Mouse (Mus musculus) kidney, adult 9 months (tissue): Measurements from ENCODE around the gene Cox17.

ENCODE experiments used
- DNase-seq: peaks from one replicate; pipeline ENCODE4 v3.0.0; 2022

The Cox17 gene

GRCm38 (mm10) chr16:38350361-38350855, 3.6 kb downstream of the Cox17 start:
- no peak for DNase-seq

GRCm38 (mm10) chr16:38350939-38351338, 4.1 kb downstream of the Cox17 start:
- DNase-seq = no peak

GRCm38 (mm10) chr16:38352031-38352430, 5.2 kb downstream of the Cox17 start:
- DNase-seq = peak; percentile 32

DNA sequence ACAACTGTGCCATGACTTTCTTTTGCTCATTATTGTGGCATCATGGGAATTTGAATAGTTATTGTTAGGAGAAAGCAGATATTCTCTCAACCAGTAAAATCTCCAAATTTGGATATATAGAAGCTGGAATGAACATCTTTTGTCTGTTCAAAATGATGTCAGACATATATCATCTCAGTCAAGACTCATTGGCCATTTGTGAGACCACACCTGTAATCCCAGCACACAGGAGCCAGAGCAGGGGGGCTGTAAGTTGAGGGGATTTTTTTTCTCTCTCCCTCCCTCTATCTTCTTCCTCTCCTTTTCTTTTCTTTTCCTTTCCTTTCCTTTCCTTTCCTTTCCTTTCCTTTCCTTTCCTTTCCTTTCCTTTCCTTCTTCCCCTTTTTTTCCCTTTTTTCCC, 6.1 kb downstream of the Cox17 start:
- no peak for DNase-seq

- DNase-seq = no peak
Observed at GRCm38 (mm10) chr16:38353642-38354041, 6.9 kb downstream of the Cox17 start.

DNA sequence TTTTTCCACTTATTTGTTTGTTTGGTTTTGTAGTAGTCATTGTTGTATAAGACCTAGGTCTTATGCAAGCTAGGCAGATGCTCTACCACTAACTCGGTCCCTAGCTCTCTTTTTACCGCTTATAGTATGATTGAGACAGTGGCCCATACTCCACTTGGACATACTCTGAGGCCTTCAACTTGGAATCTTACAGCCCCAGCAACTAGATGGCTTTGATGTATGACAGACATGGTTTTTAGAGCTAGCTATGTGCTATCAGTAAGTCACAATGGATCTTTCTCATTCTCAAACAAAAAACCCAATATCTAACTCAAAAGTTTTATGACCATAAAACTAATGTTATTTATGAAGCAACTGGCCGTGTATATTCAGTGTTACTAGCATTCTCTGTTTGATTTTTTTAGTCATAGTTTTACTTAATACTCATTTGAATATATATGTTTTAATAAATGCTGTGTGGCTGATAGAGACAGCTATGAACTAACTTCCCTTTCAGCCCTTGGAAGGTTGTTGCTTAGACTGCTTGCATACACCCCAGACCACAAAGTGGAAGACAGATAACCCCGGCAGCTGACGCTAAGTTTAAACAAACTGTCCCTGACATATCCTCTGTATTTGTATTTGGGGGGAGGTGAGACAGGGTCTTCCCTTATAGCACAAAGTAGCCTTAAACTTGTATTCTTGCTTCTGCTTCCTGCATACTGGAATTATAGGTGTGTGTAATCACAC, 7.6 kb downstream of the Cox17 start:
- no peak for DNase-seq

DNA sequence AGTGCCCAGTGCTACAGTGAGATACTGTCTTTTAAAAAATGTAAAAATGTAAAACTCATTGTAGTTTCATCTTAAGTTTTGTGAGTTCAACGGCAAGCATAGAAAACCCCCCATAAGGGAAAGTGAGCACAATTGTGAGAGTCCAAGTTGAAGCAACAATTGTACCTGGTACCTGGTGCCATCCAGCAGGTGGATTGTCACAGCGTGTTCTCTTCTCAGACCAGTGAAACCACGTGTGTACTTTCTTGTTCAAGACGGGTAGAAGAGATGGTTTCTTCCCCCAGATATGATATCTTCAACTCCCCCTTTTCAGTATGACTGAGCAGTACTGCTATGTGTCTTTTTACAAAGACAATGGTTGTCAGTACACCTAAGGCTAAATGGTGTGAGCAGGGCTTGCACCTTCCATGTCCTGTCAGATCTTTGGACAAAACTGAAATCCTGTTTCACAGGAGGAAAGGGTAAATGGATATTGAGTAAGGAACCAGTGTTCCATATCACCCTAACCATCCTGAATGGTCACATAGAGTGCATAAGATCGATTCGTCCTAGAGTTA, 11.5 kb downstream of the Cox17 start:
- DNase-seq = no peak

DNA sequence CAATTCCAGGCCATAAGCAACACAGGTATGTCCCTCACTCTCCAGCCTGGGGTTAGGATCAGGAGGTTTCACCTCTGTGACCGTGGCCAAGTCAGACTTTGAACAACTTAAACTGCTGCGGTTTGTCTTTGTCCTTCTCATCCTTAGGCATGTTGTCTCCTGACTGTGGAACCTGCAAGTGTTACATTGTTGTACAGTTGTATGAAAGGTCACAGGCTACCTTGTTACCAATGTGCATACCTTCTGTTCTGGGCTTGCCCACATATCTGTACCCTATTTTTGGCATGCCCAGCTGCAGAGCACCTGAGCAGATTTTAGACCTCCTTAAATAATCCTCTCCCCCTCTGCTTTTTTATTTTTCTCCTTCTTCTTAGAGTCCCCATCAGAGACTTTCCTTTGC, 12.4 kb downstream of the Cox17 start:
- DNase-seq = no peak

- DNase-seq = no peak
Observed at GRCm38 (mm10) chr16:38359857-38360256, 13.1 kb downstream of the Cox17 start.

- DNase-seq = no peak
Observed at GRCm38 (mm10) chr16:38360317-38360716, 13.5 kb downstream of the Cox17 start.

GRCm38 (mm10) chr16:38361933-38362332, 15.1 kb downstream of the Cox17 start, which contains the start of gene Popdc2:
Popdc2 (plus strand) TSS chr16:38362209.
- DNase-seq = no peak

DNA sequence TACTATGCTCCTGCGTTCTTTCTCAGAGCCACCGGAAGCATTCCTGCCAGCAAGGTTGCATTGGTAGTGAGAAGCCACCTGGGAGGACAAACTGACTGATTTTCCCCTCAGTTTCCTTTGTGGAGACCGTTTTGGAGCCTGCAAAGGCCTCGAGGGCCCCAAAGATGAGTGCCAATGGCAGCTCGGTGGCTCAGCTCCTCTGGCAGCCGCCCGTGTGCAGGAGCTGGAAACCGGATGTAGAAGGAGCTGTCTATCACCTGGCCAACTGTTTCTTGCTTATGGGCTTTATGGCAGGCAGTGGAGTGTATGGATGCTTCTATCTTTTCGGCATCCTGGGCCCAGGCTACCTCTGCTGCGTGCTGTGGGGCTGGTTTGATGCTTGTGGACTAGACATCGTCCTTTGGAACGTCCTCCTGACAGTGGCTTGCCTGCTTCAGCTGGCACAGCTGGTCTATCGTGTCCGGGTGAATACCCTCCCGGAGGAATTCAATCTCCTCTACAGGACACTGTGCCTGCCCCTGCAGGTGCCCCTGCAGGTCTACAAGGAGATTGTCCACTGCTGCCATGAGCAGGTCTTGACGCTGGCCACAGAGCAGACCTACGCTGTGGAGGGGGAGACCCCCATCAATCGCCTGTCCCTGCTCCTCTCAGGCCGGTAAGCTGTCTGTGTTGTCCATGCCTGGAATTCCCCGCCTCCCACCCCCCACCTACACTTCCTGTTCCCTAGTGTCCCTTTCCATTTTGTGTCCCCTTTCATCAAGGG, 15.9 kb downstream of the Cox17 start:
- no peak for DNase-seq

DNA sequence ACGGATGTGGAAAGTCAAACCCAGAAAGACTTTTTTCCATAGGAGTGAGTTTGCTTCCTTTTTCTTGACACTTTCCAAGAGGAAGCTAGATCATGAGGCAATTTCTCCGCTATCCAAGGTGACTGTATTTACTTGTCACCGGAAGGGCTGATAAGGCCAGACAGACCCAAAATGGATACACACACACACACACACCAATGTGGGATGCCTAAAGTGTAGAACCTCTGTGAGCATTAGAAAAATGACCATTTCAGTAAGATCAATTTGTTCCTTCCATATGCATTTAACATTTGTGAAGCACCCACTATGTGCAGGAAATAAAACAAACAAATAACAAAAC, 16.4 kb downstream of the Cox17 start:
- DNase-seq = no peak

DNA sequence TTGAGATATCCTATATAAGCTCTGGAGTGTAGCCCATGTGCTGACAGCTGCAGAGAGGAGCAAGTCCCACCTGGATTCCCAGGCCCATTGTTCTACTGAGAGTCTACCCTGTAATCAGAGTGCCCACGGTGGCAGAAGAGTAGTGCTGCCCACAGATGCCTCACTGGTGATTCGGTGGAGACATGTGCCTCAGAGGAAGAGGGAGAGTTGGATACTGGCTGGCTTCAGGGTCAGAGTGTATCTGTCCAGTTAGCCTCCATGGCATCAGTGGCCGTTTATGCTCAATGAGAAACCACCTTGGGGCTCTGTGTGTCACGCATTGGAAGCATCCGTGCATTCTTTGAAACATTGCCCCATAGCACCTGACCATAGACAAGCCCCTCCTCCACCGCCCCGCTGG, 16.9 kb downstream of the Cox17 start:
- no peak for DNase-seq

GRCm38 (mm10) chr16:38365390-38365789, 18.6 kb downstream of the Cox17 start:
- no peak for DNase-seq

- no peak for DNase-seq
Observed at GRCm38 (mm10) chr16:38366231-38366630, 19.4 kb downstream of the Cox17 start.

GRCm38 (mm10) chr16:38368336-38368735, 21.5 kb downstream of the Cox17 start:
- no peak for DNase-seq

DNA sequence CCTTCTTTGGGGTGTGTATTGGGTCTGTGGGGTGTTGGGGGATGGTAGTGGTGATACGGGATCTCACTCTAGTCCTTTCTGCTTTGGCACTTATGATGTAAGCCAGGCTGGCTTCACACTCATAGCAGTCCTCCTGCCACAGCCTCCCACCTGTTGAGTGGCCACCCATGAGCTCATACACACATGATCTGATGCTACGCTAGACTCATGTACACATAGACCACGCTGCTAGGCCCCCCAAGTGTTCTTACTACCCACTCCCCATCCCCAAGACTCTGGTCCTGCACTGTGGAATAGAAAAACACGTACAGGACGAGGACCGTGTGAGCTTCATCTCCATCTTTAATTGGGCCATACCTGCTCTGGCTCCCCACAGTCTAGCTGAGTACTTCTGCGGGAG, 22.2 kb downstream of the Cox17 start:
- DNase-seq = no peak

GRCm38 (mm10) chr16:38369431-38369830, 22.6 kb downstream of the Cox17 start:
- no peak for DNase-seq

DNA sequence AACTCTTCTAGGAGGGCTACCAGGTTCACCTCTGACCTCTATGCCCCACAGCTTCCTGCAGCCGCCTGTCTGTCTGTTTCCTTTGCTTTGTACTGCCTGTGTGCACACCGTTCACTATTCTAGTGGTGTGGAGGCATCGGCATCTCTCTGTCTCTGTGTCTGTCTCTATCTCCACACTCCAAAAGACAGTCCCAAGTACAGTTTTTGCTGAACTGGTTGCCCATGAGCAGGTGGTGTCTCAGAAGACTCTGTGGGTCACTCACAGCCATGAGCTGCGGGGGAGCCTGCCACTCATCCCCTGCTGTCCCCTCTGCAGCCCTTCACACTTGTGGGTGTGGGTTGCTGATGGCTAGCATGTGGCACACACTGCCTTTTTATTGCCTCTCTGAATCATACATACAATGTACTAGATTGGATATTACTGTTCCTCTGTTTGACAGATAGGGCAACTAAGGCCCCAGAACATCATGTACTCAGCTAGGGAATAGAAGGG, 23.2 kb downstream of the Cox17 start:
- no peak for DNase-seq

- DNase-seq = no peak
Observed at GRCm38 (mm10) chr16:38370633-38371374, 24.0 kb downstream of the Cox17 start.

DNA sequence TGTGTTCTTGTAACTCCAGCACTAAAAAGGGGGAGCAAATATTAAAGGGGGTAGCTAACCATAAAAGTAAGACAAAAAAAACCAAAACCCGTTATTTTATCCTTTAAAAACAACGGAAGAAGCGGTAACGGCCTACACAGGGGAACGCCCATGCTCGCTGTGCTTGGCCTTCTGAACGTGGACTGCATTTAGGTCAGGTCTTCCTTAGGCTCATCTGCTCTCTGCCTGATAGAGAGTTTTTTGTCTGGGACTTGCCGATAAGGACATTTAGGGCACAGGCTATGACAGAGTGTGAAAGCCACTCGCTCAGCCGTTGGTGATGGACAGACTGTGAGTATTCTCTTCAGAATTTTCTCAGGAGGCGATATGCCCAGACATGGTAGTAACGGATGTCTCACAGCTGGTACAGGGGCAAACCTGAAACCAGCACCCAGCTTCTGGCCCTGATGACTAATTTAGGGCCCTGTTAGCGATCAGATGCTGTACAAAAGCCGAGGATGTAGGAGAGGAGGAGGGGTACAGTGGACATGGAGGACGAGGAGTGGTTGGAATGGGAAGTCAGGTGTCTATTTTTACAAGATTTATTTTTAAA, 25.0 kb downstream of the Cox17 start:
- no peak for DNase-seq

DNA sequence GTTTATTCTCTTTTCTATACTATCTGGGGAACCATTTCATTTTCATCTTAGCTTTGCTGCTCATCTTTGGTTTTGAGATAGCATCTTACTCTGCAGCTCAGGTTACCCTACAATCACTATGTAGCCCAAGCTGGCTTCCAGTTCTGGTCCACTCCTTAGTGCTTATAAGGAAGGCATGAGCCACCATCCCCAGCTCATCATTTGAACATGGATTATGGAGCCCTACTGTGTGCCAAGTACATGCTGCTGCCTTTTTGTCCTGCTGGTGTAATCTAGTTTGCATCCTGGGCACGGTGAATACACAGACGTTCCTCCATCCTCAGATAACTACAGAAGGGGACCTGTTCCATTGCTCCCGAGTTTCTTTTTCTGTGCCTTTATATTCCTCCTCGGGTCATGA, 26.1 kb downstream of the Cox17 start:
- DNase-seq = no peak
